Mouse (Mus musculus) adrenal gland (tissue): ENCODE measurements around the gene Gm266.
"Not testable (repeated sequence)": the region's sequence is repeated elsewhere in the genome, so short reads cannot be mapped to it uniquely, and the experiment has no call there.

Experiments
- intact Hi-C: fragments of 180-260 bp; cut with DNase I; formaldehyde crosslinking; loops from one replicate; pipeline ENCODE4 v1.15.1; 2025
- long read RNA-seq, 2 experiments: library from polyadenylated mRNA; unstranded; transcript quantifications; one replicate each; pipeline ENCODE4 v2.0.0; 2020; ENCODE audit warnings: borderline replicate concordance in 1 of 2; ENCODE audit not compliant: insufficient replicate concordance in 1 of 2

Gm266 gene
- long read RNA-seq, experiment 1 = 0 reads
- long read RNA-seq, experiment 2 = 0 reads

- intact Hi-C loops = no loop called here
Measured at GRCm38 (mm10) chr12:111485652-111486306, at the start of gene Gm266. Gene Gm266 (minus strand): TSS chr12:111485823.

GRCm38 (mm10) chr12:111535281-111535680 lies 49.7 kb upstream of the Gm266 start:
- intact Hi-C loops = loop anchor here (5.0 kb wide), 1 partner anchor 42 kb away; no protein-coding TSS in a partner anchor

GRCm38 (mm10) chr12:111533096-111533794 lies 47.6 kb upstream of the Gm266 start:
- intact Hi-C loops = no loop called here

DNA sequence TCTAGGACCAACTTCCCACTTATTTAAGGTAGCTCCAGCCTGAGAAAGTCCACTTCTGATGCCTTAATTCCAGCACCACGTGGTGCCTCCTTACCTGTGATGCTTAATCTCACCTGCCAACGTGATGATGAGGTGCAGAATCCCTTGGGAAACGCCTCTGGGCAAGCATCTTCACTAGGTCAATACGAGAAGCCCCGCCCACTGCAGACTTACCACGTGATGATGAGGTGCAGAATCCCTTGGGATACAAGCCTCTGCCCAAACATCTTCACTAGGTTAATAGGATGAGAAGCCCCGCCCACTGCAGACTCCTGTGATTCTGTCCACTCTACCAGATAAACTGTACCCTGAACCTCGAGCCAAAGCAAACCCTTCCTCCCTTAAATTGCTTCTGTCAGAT lies 43.6 kb upstream of the Gm266 start:
- intact Hi-C loops = no loop called here

DNA sequence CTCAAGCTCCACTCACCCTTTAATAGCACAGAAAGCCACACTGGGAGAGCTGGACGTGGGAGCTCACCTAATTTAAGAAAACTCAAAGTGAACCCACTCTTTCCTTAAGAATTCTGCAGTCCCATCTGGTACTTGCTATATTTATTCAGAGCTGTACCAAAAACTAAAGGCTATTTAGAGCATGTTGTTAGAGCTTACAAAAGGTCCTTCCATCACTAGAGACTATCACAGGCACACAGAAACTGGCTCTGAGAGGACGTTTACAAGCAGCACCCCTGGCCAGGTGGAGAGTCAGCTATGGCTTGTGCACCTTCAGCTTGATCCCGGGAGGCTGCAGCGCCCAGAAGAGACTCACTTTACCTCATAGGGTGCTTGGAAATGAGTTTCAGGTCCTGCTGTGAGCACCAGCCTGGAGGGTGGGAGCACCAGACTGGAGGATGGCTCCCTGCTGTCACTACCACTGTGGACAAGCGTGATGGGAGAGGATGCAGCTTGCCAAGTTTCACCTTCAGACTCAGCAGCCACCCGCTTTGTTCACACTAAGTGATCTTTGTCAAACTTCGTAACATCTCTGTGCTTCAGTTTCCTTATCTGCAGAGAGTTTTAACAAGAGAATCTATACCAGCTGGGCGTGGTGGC lies 42.1 kb upstream of the Gm266 start:
- intact Hi-C loops = no loop called here

GRCm38 (mm10) chr12:111524883-111525282 lies 39.3 kb upstream of the Gm266 start:
- intact Hi-C loops = no loop called here

GRCm38 (mm10) chr12:111524469-111524868 lies 38.8 kb upstream of the Gm266 start:
- intact Hi-C loops = no loop called here

DNA sequence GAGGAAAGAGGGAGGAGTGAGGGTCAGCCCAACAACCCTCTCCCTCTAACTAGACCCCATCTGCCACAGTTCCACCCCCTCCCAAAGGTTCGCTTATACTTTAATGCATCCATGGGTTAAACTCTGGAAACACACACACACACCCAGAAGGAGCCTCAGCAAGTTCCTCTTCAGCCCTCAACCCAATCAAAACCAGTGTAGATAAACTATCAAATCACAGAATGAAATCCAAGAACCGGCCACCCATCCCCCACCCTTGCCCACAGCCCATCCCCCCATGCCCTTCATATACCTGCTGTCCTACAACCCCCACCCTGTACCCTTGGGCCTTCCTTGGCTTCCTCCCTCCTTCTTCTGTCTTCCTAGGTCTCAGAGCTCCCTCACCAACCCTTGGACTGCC lies 35.4 kb upstream of the Gm266 start:
- intact Hi-C loops = no loop called here

DNA sequence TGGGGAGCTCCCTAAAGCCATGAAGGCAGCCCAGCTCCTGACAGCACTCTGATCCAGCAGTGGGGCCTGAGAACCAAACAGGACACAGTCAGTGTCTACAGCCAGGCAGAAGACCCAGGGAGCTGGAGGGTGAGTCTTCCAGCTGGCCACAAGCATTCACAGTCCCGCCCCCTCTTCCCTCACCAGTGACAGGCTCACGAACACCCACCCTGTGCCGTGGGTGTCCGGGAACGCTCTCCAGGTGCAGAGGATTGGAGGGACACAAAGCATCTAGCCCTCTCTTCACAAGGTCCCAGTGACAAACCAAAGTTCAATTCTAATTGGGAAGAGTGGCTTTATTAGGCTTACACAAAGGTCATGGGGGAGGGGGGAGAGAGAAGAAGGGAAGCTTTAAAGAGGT lies 34.2 kb upstream of the Gm266 start:
- intact Hi-C loops = no loop called here

DNA sequence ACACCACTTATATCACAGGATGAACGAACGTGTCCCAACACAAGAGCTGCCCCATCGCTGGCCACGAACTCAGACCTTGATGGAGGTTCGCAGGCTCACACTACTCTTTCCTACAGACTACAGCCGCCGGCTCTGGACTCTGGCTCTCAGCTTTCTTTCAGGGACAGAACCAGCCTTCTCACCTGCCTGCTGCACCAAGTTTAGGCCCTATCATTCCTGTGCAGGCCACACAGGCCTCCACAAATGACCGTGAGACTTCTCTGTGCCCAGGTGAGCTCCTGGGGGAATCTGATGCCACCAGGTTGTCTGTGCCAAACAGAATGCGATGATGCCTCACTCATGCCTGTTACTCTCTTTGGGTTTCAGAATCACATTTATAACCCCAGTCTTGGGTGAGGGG lies 32.8 kb upstream of the Gm266 start:
- intact Hi-C loops = no loop called here

DNA sequence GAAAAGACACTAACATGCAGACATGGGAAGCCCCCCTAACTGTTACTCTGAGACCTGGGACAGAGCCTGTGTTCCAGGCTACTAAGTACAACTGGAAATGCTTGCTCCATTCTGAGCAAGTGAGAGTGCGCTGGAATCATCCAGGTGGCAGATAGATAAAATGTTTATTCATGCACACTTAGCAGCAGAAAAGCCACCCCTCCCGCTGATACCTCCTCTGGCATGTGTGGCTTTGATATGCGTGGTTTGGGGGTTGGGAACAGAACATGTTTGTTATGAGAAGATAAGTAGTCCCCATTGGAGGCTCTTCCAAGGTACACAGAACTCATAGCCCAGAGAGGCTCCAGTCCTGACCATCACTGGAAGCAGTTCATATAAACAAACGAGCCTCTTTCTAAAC lies 32.3 kb upstream of the Gm266 start:
- intact Hi-C loops = no loop called here

- intact Hi-C loops = no loop called here
Measured at GRCm38 (mm10) chr12:111516826-111517225, 31.2 kb upstream of the Gm266 start.

GRCm38 (mm10) chr12:111515920-111516319 lies 30.3 kb upstream of the Gm266 start:
- intact Hi-C loops = no loop called here

- intact Hi-C loops = no loop called here
Measured at GRCm38 (mm10) chr12:111514874-111515649, 29.4 kb upstream of the Gm266 start.

- intact Hi-C loops = no loop called here
Measured at GRCm38 (mm10) chr12:111514231-111514792, 28.7 kb upstream of the Gm266 start.

DNA sequence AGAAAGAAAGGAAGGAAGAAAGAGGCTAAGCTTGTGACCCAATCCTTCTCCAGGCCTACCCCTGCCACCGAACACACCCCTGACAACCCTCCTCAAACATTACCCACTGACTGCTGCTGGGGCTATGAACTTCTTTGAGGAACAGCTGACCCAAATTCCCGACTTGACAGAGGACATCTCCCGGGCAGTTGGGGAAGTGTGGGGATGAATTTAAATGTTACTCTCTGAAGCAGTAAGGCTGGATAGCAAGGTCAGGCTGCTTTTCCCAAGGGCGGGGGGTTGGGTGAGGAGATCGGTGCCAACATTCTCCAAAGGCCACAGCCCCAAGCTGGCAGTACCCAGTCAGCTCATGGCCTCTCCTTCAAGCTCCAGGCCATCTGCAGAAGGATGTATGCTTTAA lies 28.1 kb upstream of the Gm266 start:
- intact Hi-C loops = no loop called here

GRCm38 (mm10) chr12:111512572-111513063 lies 27.0 kb upstream of the Gm266 start:
- intact Hi-C loops = no loop called here

DNA sequence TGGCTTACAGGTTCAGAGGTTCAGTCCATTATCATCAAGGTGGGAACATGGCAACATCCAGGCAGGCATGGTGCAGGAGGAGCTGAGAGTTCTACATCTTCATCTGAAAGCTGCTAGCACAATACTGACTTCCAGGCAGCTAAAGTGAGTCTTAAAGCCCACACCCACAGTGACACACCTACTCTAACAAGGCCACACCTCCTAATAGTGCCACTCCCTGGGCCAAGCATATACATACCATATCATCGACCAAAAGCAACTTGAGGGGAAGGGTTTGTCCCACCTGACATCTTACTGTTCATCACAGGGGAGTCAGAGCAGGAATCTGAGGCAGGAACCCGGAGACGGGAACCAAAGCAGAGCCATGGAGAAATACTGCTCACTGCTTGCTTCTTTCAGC lies 22.8 kb upstream of the Gm266 start:
- intact Hi-C loops = not testable (repeated sequence)

DNA sequence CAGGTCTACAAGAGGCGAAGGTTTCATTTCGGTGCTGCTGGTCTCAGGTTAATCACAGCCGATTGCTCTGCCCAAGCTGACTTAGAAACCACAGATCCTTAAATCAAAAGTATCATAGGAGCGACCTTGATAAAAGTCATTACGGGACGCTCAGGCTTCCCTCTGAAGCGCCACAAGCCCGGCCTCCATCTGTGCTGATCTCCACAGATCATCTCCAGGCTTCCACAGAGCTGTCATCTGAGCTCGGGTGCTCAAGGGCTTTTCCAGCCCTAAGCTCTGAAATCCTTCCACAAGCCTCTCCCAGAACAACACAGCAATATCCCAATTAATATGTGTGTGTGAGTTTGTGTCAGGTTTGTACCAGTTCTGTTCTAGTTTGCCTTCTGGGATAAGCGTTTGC lies 22.3 kb upstream of the Gm266 start:
- intact Hi-C loops = no loop called here

DNA sequence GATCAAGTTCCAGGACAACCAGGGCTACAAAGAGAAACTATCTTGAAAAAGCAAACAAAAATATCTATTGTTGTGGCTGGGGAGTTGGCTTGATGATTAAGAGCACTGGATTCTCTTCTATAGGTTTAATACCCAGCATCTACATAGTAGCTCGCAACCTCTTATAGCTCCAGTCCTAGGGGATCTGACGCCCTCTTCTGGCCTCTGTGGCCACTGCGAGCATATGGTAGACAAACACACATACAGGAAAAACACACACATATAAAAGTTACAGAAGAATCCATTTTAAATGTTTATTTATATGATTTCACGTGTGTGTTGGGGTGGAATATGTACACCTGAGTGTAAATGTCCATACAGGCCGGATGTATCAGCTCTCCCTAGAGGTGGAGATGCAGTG lies 21.4 kb upstream of the Gm266 start:
- intact Hi-C loops = no loop called here

DNA sequence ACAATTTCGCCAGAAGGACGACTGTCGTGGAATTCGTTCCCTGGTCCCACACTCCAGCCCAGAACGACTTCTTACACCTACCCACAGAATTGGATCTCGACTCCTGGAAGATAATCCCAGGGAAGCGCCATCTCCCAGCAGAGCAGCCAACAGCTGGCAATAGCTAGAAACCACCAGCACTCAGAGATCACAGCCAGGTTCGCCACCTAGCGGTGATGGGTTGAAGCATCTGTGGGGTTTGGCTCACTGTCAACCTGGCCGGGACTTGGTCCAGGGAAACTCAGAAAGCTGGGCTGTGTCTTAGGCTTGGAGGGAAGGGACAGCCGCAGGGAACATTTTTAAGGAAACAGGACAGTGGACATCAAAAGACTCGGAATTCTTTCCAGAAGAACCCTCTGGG lies 19.3 kb upstream of the Gm266 start:
- intact Hi-C loops = loop anchor here (5.0 kb wide), 1 partner anchor 38 kb away; no protein-coding TSS in a partner anchor
